In the genomic region with DNA sequence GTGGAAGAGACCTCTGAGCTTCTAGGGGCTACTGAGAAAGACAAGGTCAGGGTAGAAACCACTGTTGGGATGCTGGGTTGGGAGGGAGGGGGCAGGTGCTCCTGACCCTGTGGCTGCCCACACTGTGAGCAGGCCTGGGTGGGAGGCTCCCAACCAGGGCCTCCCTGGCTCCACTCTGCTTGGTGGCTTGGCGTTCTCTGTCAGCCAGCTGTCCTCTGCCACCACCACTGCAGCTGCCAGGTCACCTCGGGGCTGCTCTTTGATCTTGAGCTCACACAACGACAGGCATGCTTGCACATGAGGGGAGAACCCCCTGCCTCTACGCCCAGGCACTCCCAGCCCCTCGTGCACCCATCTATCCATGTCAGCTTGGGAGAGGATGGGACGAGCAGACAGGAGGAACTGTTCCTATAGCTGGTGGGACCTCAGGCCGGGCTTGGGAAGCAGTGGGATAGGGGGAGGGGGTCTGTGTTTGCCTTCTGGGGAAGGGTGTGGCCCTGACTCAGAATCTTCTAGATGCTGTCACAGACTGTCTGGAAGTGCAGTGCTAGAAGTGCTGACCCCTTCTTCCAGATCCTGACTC, we compare ENCODE assay signal across 39 mouse cellular contexts. TPM values are rescaled to one million over a fixed set of nuclear protein-coding genes. Genes with fewer than 3 reads are reported as not detected.
DNase-seq lines count a peak whose midpoint lies in the region; ATAC-seq and TF ChIP-seq lines count a peak whose summit lies in the region.
"Had no signal": no experiment of that assay in that cellular context is flagged by ENCODE, and none has a peak within 500 bp of the region (broad histone marks: within the 10 kb centered on the region; RNA-seq: fewer than 3 reads in every experiment).

No protein-coding gene starts in this region.

- H3ac ChIP-seq in myocyte (ENCODE audit: control insufficient read depth, insufficient read length), result no peak overlapping the region

- TF ChIP-seq POLR2A in myocyte (IDR thresholded peaks at IDR 0.05; ENCODE audit: insufficient read length, low read depth), result no peak

- no peaks in the 10 kb centered on the region for H3K36me3 ChIP-seq in heart, embryonic 10.5 days
- H3K36me3 ChIP-seq in limb, embryonic 13.5 days, result no peaks in the 10 kb centered on the region
- no peaks in the 10 kb centered on the region for H3K36me3 ChIP-seq in limb, embryonic 10.5 days
- H3K36me3 ChIP-seq in myocyte (ENCODE audit: control insufficient read depth, insufficient read depth), result peaks cover 4% of the 10 kb centered on the region
- H3K36me3 ChIP-seq: embryonic facial prominence, embryonic 12.5 days; forebrain, embryonic 12.5 days; hindbrain, embryonic 10.5 days; hindbrain, embryonic 15.5 days; liver, embryonic 12.5 days; midbrain, embryonic 12.5 days; neural tube, embryonic 15.5 days had no signal

- 0 out of 2 replicates have a peak overlapping the region, but pooled peaks have one; percentile 49 for H3K27ac ChIP-seq in heart, embryonic 10.5 days
- H3K27ac ChIP-seq in limb, embryonic 13.5 days, result 0 out of 2 replicates have a peak overlapping the region, but pooled peaks have one; percentile 22
- H3K27ac ChIP-seq in limb, embryonic 10.5 days, result no peak overlapping the region
- H3K27ac ChIP-seq: embryonic facial prominence, embryonic 12.5 days; forebrain, embryonic 12.5 days; hindbrain, embryonic 10.5 days; hindbrain, embryonic 15.5 days; layer of hippocampus, adult 2 months; liver, embryonic 12.5 days; macrophage; midbrain, embryonic 12.5 days; neural tube, embryonic 15.5 days had no signal

- 20% methylated on average over 7 of the region's 7 CpGs for WGBS in heart, embryonic 10.5 days
- WGBS in limb, embryonic 13.5 days, result 17% methylated on average over 7 of the region's 7 CpGs
- 7% methylated on average over 7 of the region's 7 CpGs for WGBS in limb, embryonic 10.5 days

- no peaks in the 10 kb centered on the region for H3K9me3 ChIP-seq in heart, embryonic 10.5 days
- no peaks in the 10 kb centered on the region for H3K9me3 ChIP-seq in limb, embryonic 13.5 days
- no peaks in the 10 kb centered on the region for H3K9me3 ChIP-seq in limb, embryonic 10.5 days (replicated peaks)
- H3K9me3 ChIP-seq: embryonic facial prominence, embryonic 12.5 days; forebrain, embryonic 12.5 days; hindbrain, embryonic 10.5 days; hindbrain, embryonic 15.5 days; liver, embryonic 12.5 days; midbrain, embryonic 12.5 days; neural tube, embryonic 15.5 days had no signal

- no peak overlapping the region for H3K9ac ChIP-seq in limb, embryonic 13.5 days
- H3K9ac ChIP-seq: embryonic facial prominence, embryonic 12.5 days; forebrain, embryonic 12.5 days; hindbrain, embryonic 15.5 days; liver, embryonic 12.5 days; liver, postnatal 0 days; midbrain, embryonic 12.5 days; neural tube, embryonic 15.5 days had no signal

- no peak for DNase-seq in heart, embryonic 10.5 days (ENCODE audit: low spot score)
- no peak for DNase-seq in heart, postnatal 36 days
- DNase-seq in limb, embryonic 10.5 days (ENCODE audit: low spot score), result no peak
- peak; percentile 42 for DNase-seq in retina, postnatal 1 day
- DNase-seq in retina, embryonic 14.5 days (ENCODE audit: low spot score), result no peak
- no peak for DNase-seq in gastrocnemius, postnatal 25 days
- DNase-seq: adrenal gland, postnatal 10 days; cerebellum, adult 8-10 months; cerebellum, postnatal 25 days; forebrain, postnatal 0 days; gastrocnemius, postnatal 10 days; heart, adult 11 months; kidney, adult 11 months; kidney, postnatal 14 days; liver, postnatal 0 days; lung, postnatal 10 days; right cerebral cortex, adult 18-20 months; spleen, adult 18-20 months; thymus, adult 18-20 months; thymus, postnatal 25 days had no signal

- peaks cover 16% of the 10 kb centered on the region for H3K79me2 ChIP-seq in myocyte (ENCODE audit: control insufficient read depth, insufficient read depth)

- peaks cover 38% of the 10 kb centered on the region for H3K4me1 ChIP-seq in heart, embryonic 10.5 days
- peaks cover 44% of the 10 kb centered on the region for H3K4me1 ChIP-seq in limb, embryonic 13.5 days
- H3K4me1 ChIP-seq in limb, embryonic 10.5 days, result peaks cover 62% of the 10 kb centered on the region

- intact Hi-C loops in heart, postnatal 36 days (cut with DNase I), result no loop called here

- H3K27me3 ChIP-seq in heart, embryonic 10.5 days (ENCODE audit: insufficient read depth, poor library complexity, severe bottlenecking), result peaks cover 97% of the 10 kb centered on the region
- peaks cover 86% of the 10 kb centered on the region for H3K27me3 ChIP-seq in limb, embryonic 13.5 days
- H3K27me3 ChIP-seq in limb, embryonic 10.5 days (ENCODE audit: low read depth, poor library complexity, severe bottlenecking), result peaks cover 95% of the 10 kb centered on the region
- H3K27me3 ChIP-seq in myocyte (ENCODE audit: control insufficient read depth, insufficient read depth, insufficient read length), result no peaks in the 10 kb centered on the region

- peak; percentile 45; the same call in 1 of the 2 replicates for ATAC-seq in limb, embryonic 13.5 days (ENCODE audit: low FRiP score, low read depth)
- ATAC-seq: forebrain, postnatal 0 days; inflammation-experienced regulatory T-cells, adult 6 months; liver, embryonic 12.5 days; liver, postnatal 0 days; Patski had no signal

- no peak overlapping the region for H3K4me3 ChIP-seq in heart, embryonic 10.5 days
- no peak overlapping the region for H3K4me3 ChIP-seq in limb, embryonic 13.5 days
- H3K4me3 ChIP-seq in limb, embryonic 10.5 days, result no peak overlapping the region
- H3K4me3 ChIP-seq in myocyte, result no peak overlapping the region
- H3K4me3 ChIP-seq: embryonic facial prominence, embryonic 12.5 days; forebrain, embryonic 12.5 days; hindbrain, embryonic 15.5 days; layer of hippocampus, adult 2 months; liver, embryonic 12.5 days; midbrain, embryonic 12.5 days; neural tube, embryonic 15.5 days had no signal

- no peak overlapping the region for H3K4me2 ChIP-seq in limb, embryonic 13.5 days (replicated peaks)
- peak overlapping the region; percentile 89 for H3K4me2 ChIP-seq in myocyte (ENCODE audit: low read depth)
- H3K4me2 ChIP-seq: midbrain, embryonic 12.5 days had no signal

TF ChIP-seq in myocyte, 11 proteins besides CTCF, POLR2A, EP300 and RAD21:
- TF ChIP-seq TCF12 (IDR thresholded peaks at IDR 0.05; ENCODE audit: insufficient read depth, poor library complexity, severe bottlenecking) (peak; percentile 79), POLR2AphosphoS2 (IDR thresholded peaks at IDR 0.05; ENCODE audit: insufficient read length, low read depth) (peak; percentile 30), MYOG (IDR thresholded peaks at IDR 0.05; ENCODE audit: control insufficient read depth in 1 of 3, insufficient read depth in 1 of 3, insufficient read length in 2 of 3, low read depth in 2 of 3) (peak; percentile 93 to 99 (median 99)), MYOD1 (IDR thresholded peaks at IDR 0.05; ENCODE audit: control insufficient read depth in 1 of 3, insufficient read length in 2 of 3, low read depth in 2 of 3) (peak; percentile 54 to 99 (median 96)), TCF3 (IDR thresholded peaks at IDR 0.05; ENCODE audit: insufficient read length, low read depth) (peak; percentile 93), CEBPB (IDR thresholded peaks at IDR 0.05; ENCODE audit: insufficient read depth, poor library complexity, severe bottlenecking) (no peak)
TF ChIP-seq in myocyte: peak in this region for 5.

RNA-seq across cellular contexts. Expression of gene Dlx3, which starts 5.5 kb away (rescaled TPM):
- polyA plus RNA-seq in heart, embryonic 10.5 days (2016; fragmentation: Nextera tagmentation; extraction: Ambion mirVana), result 3.2 and 5.9 TPM in 2 replicates
- not detected for total RNA-seq in heart, postnatal 36 days (2021)
- 10.2 and 14.2 TPM in 2 replicates for polyA plus RNA-seq in limb, embryonic 13.5 days (2015; fragmentation: Nextera tagmentation; extraction: Ambion mirVana)
- 6.9 and 9.5 TPM in 2 replicates for polyA plus RNA-seq in limb, embryonic 10.5 days (2016; fragmentation: Nextera tagmentation; extraction: Ambion mirVana)
- 6.3 TPM for polyA plus RNA-seq in myocyte (2012; fragmentation: generic; extraction: Trizol)
- total RNA-seq in gastrocnemius, postnatal 25 days (2021), result not detected
- total RNA-seq: layer of hippocampus, adult 2 months; layer of hippocampus, postnatal 25 days; left cerebral cortex, postnatal 10 days; MEL had no signal
- polyA plus RNA-seq: forebrain, postnatal 0 days; heart, postnatal 0 days; inflammation-experienced regulatory T-cells, adult 6 months; liver, postnatal 0 days; macrophage; midbrain, postnatal 0 days; Patski had no signal

RNA-seq across cellular contexts. Expression of gene Dlx4, which starts 20.6 kb away (rescaled TPM):
- 0.43 and 1.2 TPM in 2 replicates for polyA plus RNA-seq in heart, embryonic 10.5 days (2016; fragmentation: Nextera tagmentation; extraction: Ambion mirVana)
- total RNA-seq in heart, postnatal 36 days (2021), result not detected
- polyA plus RNA-seq in limb, embryonic 13.5 days (2015; fragmentation: Nextera tagmentation; extraction: Ambion mirVana), result 2.2 and 2.7 TPM in 2 replicates
- polyA plus RNA-seq in limb, embryonic 10.5 days (2016; fragmentation: Nextera tagmentation; extraction: Ambion mirVana), result 0.85 and 1.9 TPM in 2 replicates
- 0.49 TPM for polyA plus RNA-seq in myocyte (2012; fragmentation: generic; extraction: Trizol)
- not detected for total RNA-seq in gastrocnemius, postnatal 25 days (2021)
- total RNA-seq: forebrain, postnatal 0 days; layer of hippocampus, adult 2 months; layer of hippocampus, postnatal 25 days; left cerebral cortex, postnatal 10 days; MEL had no signal
- polyA plus RNA-seq: heart, embryonic 11.5 days; hindbrain, embryonic 15.5 days; inflammation-experienced regulatory T-cells, adult 6 months; macrophage; midbrain, embryonic 12.5 days; neural tube, embryonic 15.5 days had no signal

RNA-seq across cellular contexts. Expression of gene Itga3, which starts 48.9 kb away (rescaled TPM):
- 11.5 and 13.8 TPM in 2 replicates for polyA plus RNA-seq in heart, embryonic 10.5 days (2016; fragmentation: Nextera tagmentation; extraction: Ambion mirVana)
- 10 to 100 TPM; 11.2 to 11.4 TPM for total RNA-seq in heart, postnatal 36 days (2021)
- 6.4 and 8.9 TPM in 2 replicates for polyA plus RNA-seq in limb, embryonic 13.5 days (2015; fragmentation: Nextera tagmentation; extraction: Ambion mirVana)
- 10.2 and 11.1 TPM in 2 replicates for polyA plus RNA-seq in limb, embryonic 10.5 days (2016; fragmentation: Nextera tagmentation; extraction: Ambion mirVana)
- 19.9 TPM for polyA plus RNA-seq in myocyte (2012; fragmentation: generic; extraction: Trizol)
- 1 to 10 TPM; 2.9 to 5.4 TPM for total RNA-seq in gastrocnemius, postnatal 25 days (2021)
- total RNA-seq: MEL had no signal
